Mouse (Mus musculus): ENCODE results near the gene Krt81. TPM values are rescaled to one million over a fixed set of nuclear protein-coding genes. Genes with fewer than 3 reads are reported as not detected.

Gene Krt81
- polyA plus RNA-seq, 1 experiment from 2014 or later, result not detected

- no peak for ATAC-seq
- no peak overlapping the region for H3K4me2 ChIP-seq (ENCODE audit: low read depth, low read length)
- H3K9me3 ChIP-seq (ENCODE audit: low read length), result no peaks in the 10 kb centered on the region
- TF ChIP-seq EP300 (IDR thresholded peaks at IDR 0.05; ENCODE audit: low read depth) (no peak), CTCF (IDR thresholded peaks at IDR 0.05; ENCODE audit: low read depth) (no peak)
- no peak overlapping the region for H3K4me3 ChIP-seq (ENCODE audit: low read depth, low read length)
- no peak overlapping the region for H3K27ac ChIP-seq (ENCODE audit: low read depth)
- H3K4me1 ChIP-seq (ENCODE audit: insufficient read depth), result no peaks in the 10 kb centered on the region
- DNase-seq, result no peak
- WGBS (ENCODE audit: insufficient replicate concordance), result 62% methylated on average over 10 of the region's 11 CpGs
- H3K27me3 ChIP-seq (ENCODE audit: insufficient read depth, low read length), result peaks cover 10% of the 10 kb centered on the region
- no peaks in the 10 kb centered on the region for H3K36me3 ChIP-seq (replicated peaks; ENCODE audit: insufficient read depth, low read length)
- no peak overlapping the region for H3K9ac ChIP-seq (replicated peaks)
Measured at GRCm38 (mm10) chr15:101414807-101415565, 48.6 kb downstream of the Krt81 start.

GRCm38 (mm10) chr15:101413916-101414635, 49.5 kb downstream of the Krt81 start:
- H3K4me3 ChIP-seq (ENCODE audit: low read depth, low read length), result no peak overlapping the region
- TF ChIP-seq EP300 (IDR thresholded peaks at IDR 0.05; ENCODE audit: low read depth), result no peak
- TF ChIP-seq CTCF (IDR thresholded peaks at IDR 0.05; ENCODE audit: low read depth), result peak; percentile 13; the same call in 1 of the 2 replicates

GRCm38 (mm10) chr15:101412188-101412587, 51.4 kb downstream of the Krt81 start:
- 49% methylated on average over 31 of the region's 31 CpGs for WGBS (ENCODE audit: insufficient replicate concordance)
- H3K27ac ChIP-seq (ENCODE audit: low read depth), result no peak overlapping the region
- TF ChIP-seq EP300 (IDR thresholded peaks at IDR 0.05; ENCODE audit: low read depth), result no peak
- no peak for TF ChIP-seq CTCF (IDR thresholded peaks at IDR 0.05; ENCODE audit: low read depth)
- H3K9me3 ChIP-seq (ENCODE audit: low read length), result no peaks in the 10 kb centered on the region
- no peaks in the 10 kb centered on the region for H3K4me1 ChIP-seq (ENCODE audit: insufficient read depth)
- ATAC-seq (no peak), DNase-seq (no peak)
- no peaks in the 10 kb centered on the region for H3K36me3 ChIP-seq (replicated peaks; ENCODE audit: insufficient read depth, low read length)
- no peak overlapping the region for H3K9ac ChIP-seq (replicated peaks)
- no peak overlapping the region for H3K4me2 ChIP-seq (ENCODE audit: low read depth, low read length)
- peaks cover 10% of the 10 kb centered on the region for H3K27me3 ChIP-seq (ENCODE audit: insufficient read depth, low read length)
- H3K4me3 ChIP-seq (ENCODE audit: low read depth, low read length), result no peak overlapping the region

More at GRCm38 (mm10) chr15:101413916-101414635, 49.5 kb downstream of the Krt81 start:
- Histone ChIP-seq H3K27me3 (ENCODE audit: insufficient read depth, low read length) (peaks cover 10% of the 10 kb centered on the region), H3K36me3 (replicated peaks; ENCODE audit: insufficient read depth, low read length) (no peaks in the 10 kb centered on the region), H3K9me3 (ENCODE audit: low read length) (no peaks in the 10 kb centered on the region), H3K4me2 (ENCODE audit: low read depth, low read length) (no peak overlapping the region), H3K4me1 (ENCODE audit: insufficient read depth) (no peaks in the 10 kb centered on the region), H3K9ac (replicated peaks) (no peak overlapping the region), H3K27ac (ENCODE audit: low read depth) (no peak overlapping the region)
- DNase-seq, result no peak
- no peak for ATAC-seq
- WGBS (ENCODE audit: insufficient replicate concordance), result 35% methylated on average over 7 of the region's 7 CpGs

- Histone ChIP-seq H3K36me3 (replicated peaks; ENCODE audit: insufficient read depth, low read length) (no peaks in the 10 kb centered on the region), H3K4me1 (ENCODE audit: insufficient read depth) (no peaks in the 10 kb centered on the region), H3K27ac (ENCODE audit: low read depth) (no peak within 1 kb of the TSS), H3K9ac (replicated peaks) (no peak within 1 kb of the TSS), H3K4me2 (ENCODE audit: low read depth, low read length) (no peak within 1 kb of the TSS), H3K27me3 (ENCODE audit: insufficient read depth, low read length) (peaks cover 10% of the 10 kb centered on the region), H3K4me3 (ENCODE audit: low read depth, low read length) (no peak within 1 kb of the TSS), H3K9me3 (ENCODE audit: low read length) (no peaks in the 10 kb centered on the region)
- no peak for TF ChIP-seq CTCF (IDR thresholded peaks at IDR 0.05; ENCODE audit: low read depth)
- TF ChIP-seq EP300 (IDR thresholded peaks at IDR 0.05; ENCODE audit: low read depth), result no peak
- ATAC-seq (no peak), DNase-seq (no peak)
- 16% methylated on average over 2 of the region's 2 CpGs for WGBS (ENCODE audit: insufficient replicate concordance)
Measured at GRCm38 (mm10) chr15:101410775-101411174, 52.8 kb downstream of the Krt81 start, which contains the start of gene Krt7. TSS of gene Krt7 (plus strand) at chr15:101411043.

Other genes starting within 250 kb of the Krt81 start
- 0.35 and 0.54 TPM in 2 replicates for gene Grasp, start 239.6 kb downstream of the Krt81 start, polyA plus RNA-seq (2015; fragmentation: Nextera tagmentation; extraction: Ambion mirVana)
- 0.96 and 1.1 TPM in 2 replicates for gene Nr4a1, start 209.5 kb downstream of the Krt81 start, polyA plus RNA-seq (2015; fragmentation: Nextera tagmentation; extraction: Ambion mirVana)
- 33.8 and 34.4 TPM in 2 replicates for gene Atg101, start 179.5 kb downstream of the Krt81 start, polyA plus RNA-seq (2015; fragmentation: Nextera tagmentation; extraction: Ambion mirVana)
- 0.36 and 0.45 TPM in 2 replicates for gene 6030408B16Rik, start 170.5 kb downstream of the Krt81 start, polyA plus RNA-seq (2015; fragmentation: Nextera tagmentation; extraction: Ambion mirVana)
- gene Krt80, start 93.6 kb downstream of the Krt81 start, polyA plus RNA-seq (2015; fragmentation: Nextera tagmentation; extraction: Ambion mirVana), result 0.31 and 0.38 TPM in 2 replicates
- gene Krt7, start 52.7 kb downstream of the Krt81 start, polyA plus RNA-seq (2015; fragmentation: Nextera tagmentation; extraction: Ambion mirVana), result 2.3 and 2.4 TPM in 2 replicates
- not detected in 2 replicates for gene Krt87, start 24.9 kb downstream of the Krt81 start, polyA plus RNA-seq (2015; fragmentation: Nextera tagmentation; extraction: Ambion mirVana)
- gene Krt88, start 16.0 kb downstream of the Krt81 start, polyA plus RNA-seq (2015; fragmentation: Nextera tagmentation; extraction: Ambion mirVana), result not detected in 2 replicates
- not detected in 2 replicates for gene Krt86, start 9.7 kb upstream of the Krt81 start, polyA plus RNA-seq (2015; fragmentation: Nextera tagmentation; extraction: Ambion mirVana)
- gene Krt83, start 27.8 kb upstream of the Krt81 start, polyA plus RNA-seq (2015; fragmentation: Nextera tagmentation; extraction: Ambion mirVana), result 0.33 and 0.58 TPM in 2 replicates
- gene Gm49425, start 53.5 kb upstream of the Krt81 start, polyA plus RNA-seq (2015; fragmentation: Nextera tagmentation; extraction: Ambion mirVana), result not detected in 2 replicates
- gene Krt84, start 69.1 kb upstream of the Krt81 start, polyA plus RNA-seq (2015; fragmentation: Nextera tagmentation; extraction: Ambion mirVana), result not detected in 2 replicates
- not detected in 2 replicates for gene Krt82, start 86.9 kb upstream of the Krt81 start, polyA plus RNA-seq (2015; fragmentation: Nextera tagmentation; extraction: Ambion mirVana)
- gene Krt90, start 99.2 kb upstream of the Krt81 start, polyA plus RNA-seq (2015; fragmentation: Nextera tagmentation; extraction: Ambion mirVana), result not detected in 2 replicates
- gene Krt75, start 110.2 kb upstream of the Krt81 start, polyA plus RNA-seq (2015; fragmentation: Nextera tagmentation; extraction: Ambion mirVana), result not detected in 2 replicates
- not detected in 2 replicates for gene Gm5414, start 164.4 kb upstream of the Krt81 start, polyA plus RNA-seq (2015; fragmentation: Nextera tagmentation; extraction: Ambion mirVana)
- gene Gm5478, start 183.6 kb upstream of the Krt81 start, polyA plus RNA-seq (2015; fragmentation: Nextera tagmentation; extraction: Ambion mirVana), result not detected in 2 replicates
- not detected in 2 replicates for gene Krt6b, start 216.5 kb upstream of the Krt81 start, polyA plus RNA-seq (2015; fragmentation: Nextera tagmentation; extraction: Ambion mirVana)
- gene Krt6a, start 230.6 kb upstream of the Krt81 start, polyA plus RNA-seq (2015; fragmentation: Nextera tagmentation; extraction: Ambion mirVana), result not detected in 2 replicates
- gene Krt5, start 249.1 kb upstream of the Krt81 start, polyA plus RNA-seq (2015; fragmentation: Nextera tagmentation; extraction: Ambion mirVana), result not detected in 2 replicates

Measured in liver, postnatal 0 days (tissue).